Mouse (Mus musculus) stomach, postnatal 0 days (tissue): ENCODE measurements at regions not wholly inside any gene's neighbourhood (a gene's known extent, or its start where the extent isn't known, plus 50 kb on each side); places are given as distances from the start of the nearest gene placed in this dataset. TPM values are rescaled to one million over a fixed set of nuclear protein-coding genes. Genes with fewer than 3 reads are reported as not detected.

ENCODE experiments used
- ATAC-seq: fragments of 200-750 bp; cut with Nextera tagmentation; 2 replicates; pipeline ENCODE4 v1.8.0; 2017; ENCODE audit not compliant: low FRiP score, low TSS enrichment
- DNase-seq: peaks from one replicate; pipeline ENCODE4 v3.0.0-alpha.2; 2016; ENCODE audit warnings: low spot score
- H3K27ac ChIP-seq: fragments of 300-500 bp; sonication (generic); replicated peaks from 2 replicates; pipeline ENCODE4 v1.5.1; 2014; ENCODE audit warnings: mild to moderate bottlenecking, control low read depth
- H3K27me3 ChIP-seq: fragments of 300-500 bp; sonication (generic); 2 replicates; pipeline ENCODE4 v1.6.1; 2014; ENCODE audit warnings: low read length; ENCODE audit not compliant: control insufficient read depth, insufficient read depth
- H3K36me3 ChIP-seq: fragments of 300-500 bp; sonication (generic); 2 replicates; pipeline ENCODE4 v1.6.1; 2014; ENCODE audit warnings: low read length, mixed read lengths; ENCODE audit not compliant: control insufficient read depth, insufficient read depth
- H3K4me1 ChIP-seq: fragments of 300-500 bp; sonication (generic); replicated peaks from 2 replicates; pipeline ENCODE4 v1.6.1; 2014; ENCODE audit warnings: antibody characterized with exemption; ENCODE audit not compliant: control insufficient read depth, insufficient read depth
- H3K4me2 ChIP-seq: fragments of 300-500 bp; sonication (generic); replicated peaks from 2 replicates; pipeline ENCODE4 v1.6.1; 2014; ENCODE audit warnings: low read depth, mild to moderate bottlenecking, control low read depth, moderate library complexity
- H3K4me3 ChIP-seq: fragments of 300-500 bp; sonication (generic); 2 replicates; pipeline ENCODE4 v1.5.1; 2014; ENCODE audit warnings: low read depth, low read length, control low read depth
- H3K9ac ChIP-seq: fragments of 300-500 bp; sonication (generic); 2 replicates; pipeline ENCODE4 v1.6.1; 2014; ENCODE audit warnings: mild to moderate bottlenecking, low read length, control low read depth, mixed read lengths
- H3K9me3 ChIP-seq: fragments of 300-500 bp; sonication (generic); 2 replicates; pipeline ENCODE4 v1.6.1; 2016; ENCODE audit warnings: low read length; ENCODE audit not compliant: control insufficient read depth
- CTCF ChIP-seq: IDR thresholded peaks from 2 replicates; pipeline ENCODE4 v1.5.1; 2016; ENCODE audit warnings: antibody characterized with exemption, low read depth, mild to moderate bottlenecking, moderate library complexity
- EP300 ChIP-seq: optimal IDR thresholded peaks from 2 replicates; pipeline ENCODE3; 2016; ENCODE audit warnings: antibody characterized with exemption
- WGBS: fragments of 180-500 bp; shearing (Covaris S2); extraction: QIAGEN DNeasy Blood & Tissue Kit; methylation state at CpG from one replicate; pipeline ENCODE4 v1.1.7; 2014; 5-methylcytosine and 5-hydroxymethylcytosine counted together
- microRNA-seq: library from miRNA; unstranded; fragments of <30 nt; microRNA quantifications from one replicate; pipeline ENCODE4, GENCODE M21; 2016

DNA sequence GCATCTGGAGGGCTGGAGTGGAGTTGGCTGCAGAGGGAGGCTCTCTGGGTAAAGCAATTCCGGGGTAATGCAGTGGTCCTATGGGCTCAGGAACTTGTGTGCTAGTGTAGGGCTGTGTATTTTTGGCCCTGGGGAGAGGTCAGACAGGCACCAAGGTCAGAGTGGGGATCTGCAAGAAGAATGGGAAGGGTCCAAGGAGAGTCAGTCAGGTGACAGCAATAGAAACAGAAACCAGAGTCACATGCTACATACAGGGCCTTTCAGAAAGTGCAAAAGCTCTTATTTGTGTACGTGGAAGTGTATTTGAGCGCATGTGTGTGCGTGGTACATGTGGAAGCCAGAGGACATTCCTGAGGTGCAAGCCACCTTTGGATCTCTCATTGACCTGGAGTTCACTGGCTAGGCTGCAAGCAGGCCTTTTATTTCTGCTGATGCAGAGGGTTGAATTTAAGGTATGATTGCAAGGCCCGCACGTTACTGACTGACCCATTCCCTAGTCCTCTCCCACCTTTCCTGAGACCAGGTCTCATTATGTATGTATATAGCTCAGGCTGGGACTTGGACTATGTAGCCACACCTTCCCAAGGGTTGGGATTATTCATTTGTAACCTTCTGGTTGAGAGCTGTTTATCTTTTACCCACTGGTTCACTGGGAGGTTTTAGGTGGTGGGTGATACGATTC, 1122.0 kb upstream of the A1bg start:
- no peak for DNase-seq
- no peaks in the 10 kb centered on the region for H3K9me3 ChIP-seq
- ATAC-seq: no peak
- WGBS: 91% methylated on average over 7 of the region's 7 CpGs
- no peak overlapping the region for H3K9ac ChIP-seq
- no peak overlapping the region for H3K4me2 ChIP-seq
- H3K4me1 ChIP-seq: no peaks in the 10 kb centered on the region
- H3K27ac ChIP-seq: no peak overlapping the region
- TF ChIP-seq EP300: no peak
- no peak overlapping the region for H3K4me3 ChIP-seq
- no peaks in the 10 kb centered on the region for H3K36me3 ChIP-seq
- no peaks in the 10 kb centered on the region for H3K27me3 ChIP-seq

DNA sequence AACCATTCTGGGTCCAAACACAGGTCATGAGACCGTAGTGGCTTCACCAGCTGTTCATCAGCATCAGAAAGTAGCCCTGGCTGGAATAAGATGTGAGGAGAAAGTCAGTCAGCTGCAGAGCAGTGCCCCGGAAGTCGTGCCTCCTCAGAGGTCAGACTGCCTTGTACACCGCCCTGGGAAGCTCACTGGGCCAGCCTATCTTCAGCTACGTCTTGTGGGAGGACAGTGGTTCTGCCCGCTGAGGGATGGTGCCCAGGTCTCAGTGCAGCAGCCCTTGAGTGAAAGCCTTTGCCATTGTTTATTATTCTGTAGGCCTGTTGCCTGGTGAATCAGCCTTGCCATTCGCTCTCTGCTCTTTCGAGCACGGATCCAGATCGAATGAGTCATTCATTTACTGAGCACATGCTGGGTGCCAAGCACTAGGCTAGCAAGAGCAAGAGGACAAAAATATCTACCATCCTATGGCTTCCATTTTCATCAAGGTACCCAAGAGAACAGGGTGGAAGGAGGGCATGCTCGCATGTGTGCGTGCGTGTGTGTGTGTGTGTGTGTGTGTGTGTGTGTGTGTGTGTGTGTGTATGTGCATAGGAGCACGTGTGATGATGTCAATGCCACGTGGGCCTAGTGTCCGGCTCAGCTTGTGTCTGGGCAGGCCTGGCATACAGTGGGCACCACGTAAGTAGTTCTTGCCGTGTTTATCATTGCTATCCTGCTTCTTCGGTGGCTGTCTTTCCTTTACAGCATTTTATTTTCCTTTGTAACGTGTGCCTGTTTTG, 1121.0 kb upstream of the A1bg start:
- H3K27ac ChIP-seq: 0 out of 2 replicates have a peak overlapping the region, but pooled peaks have one; percentile 24
- H3K4me1 ChIP-seq: no peaks in the 10 kb centered on the region
- 63% methylated on average over 20 of the region's 20 CpGs for WGBS
- H3K36me3 ChIP-seq: no peaks in the 10 kb centered on the region
- ATAC-seq (peak; percentile 83), DNase-seq (peak; percentile 38)
- no peak for TF ChIP-seq CTCF
- TF ChIP-seq EP300: no peak
- H3K9ac ChIP-seq: no peak overlapping the region
- H3K27me3 ChIP-seq: no peaks in the 10 kb centered on the region
- H3K4me3 ChIP-seq: no peak overlapping the region
- no peaks in the 10 kb centered on the region for H3K9me3 ChIP-seq
- H3K4me2 ChIP-seq: no peak overlapping the region

DNA sequence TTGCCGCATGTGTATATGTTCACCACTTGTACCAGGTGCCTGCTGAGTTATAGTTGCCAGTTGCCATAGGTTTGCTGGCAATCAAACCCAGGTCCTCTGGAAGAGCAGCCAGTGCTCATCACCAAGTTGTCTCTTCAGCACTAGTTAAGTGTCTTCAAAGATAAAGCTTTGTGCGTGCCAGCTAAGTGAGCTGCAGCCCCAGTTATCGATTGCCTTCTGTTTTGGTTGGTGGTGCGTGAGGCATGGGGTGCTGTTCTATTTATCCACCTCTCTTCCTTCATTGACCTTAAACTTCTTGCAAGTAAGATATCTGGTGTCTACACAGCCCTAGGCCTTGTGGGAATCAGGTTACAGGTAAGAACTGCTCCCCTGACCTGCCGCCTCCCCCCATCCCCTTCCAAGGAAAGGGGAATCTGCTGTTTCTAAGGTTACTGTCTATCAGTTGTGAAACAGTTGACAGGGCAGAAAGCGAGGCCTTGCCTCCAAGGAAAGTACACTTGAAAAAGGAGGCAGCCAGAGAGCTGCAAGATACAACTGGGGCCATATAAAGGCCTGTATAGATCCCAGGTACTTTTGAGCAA, 1120.2 kb upstream of the A1bg start:
- H3K4me1 ChIP-seq: peaks cover under 1% of the 10 kb centered on the region; the same call in 1 of the 2 replicates
- no peak overlapping the region for H3K9ac ChIP-seq
- no peak for TF ChIP-seq CTCF
- no peak for TF ChIP-seq EP300
- ATAC-seq: no peak
- 85% methylated on average over 6 of the region's 6 CpGs for WGBS
- no peak for DNase-seq
- H3K9me3 ChIP-seq: no peaks in the 10 kb centered on the region
- no peak overlapping the region for H3K27ac ChIP-seq
- H3K4me3 ChIP-seq: no peak overlapping the region
- H3K4me2 ChIP-seq: no peak overlapping the region
- no peaks in the 10 kb centered on the region for H3K36me3 ChIP-seq
- H3K27me3 ChIP-seq: no peaks in the 10 kb centered on the region

Small RNAs in the stretch of these regions (microRNA-seq; reads per million reads assigned to microRNA genes)
- not detected for gene Gm24810
